Mouse (Mus musculus) cerebellum, postnatal 25 days (tissue): ENCODE results near the gene Aoc3.
"Not testable (repeated sequence)": the region's sequence is repeated elsewhere in the genome, so short reads cannot be mapped to it uniquely, and the experiment has no call there.

Source experiments
- DNase-seq, 2 experiments: peaks; one replicate each; pipeline ENCODE4 v3.0.0; 2021; ENCODE audit warnings: mixed read lengths in 2 of 2

Gene Aoc3

GRCm38 (mm10) chr11:101378196-101378595 is 47.8 kb downstream of the Aoc3 start:
- not testable (repeated sequence) for DNase-seq

- DNase-seq = no peak
Observed at GRCm38 (mm10) chr11:101378926-101379325, 48.5 kb downstream of the Aoc3 start.

GRCm38 (mm10) chr11:101381817-101382216 is 51.4 kb downstream of the Aoc3 start:
- no peak for DNase-seq
